18 mouse cellular contexts compared by ENCODE assay signal in genomic region chr9:61491131-61491712, GRCm38 (mm10).
"Had no signal": no experiment of that assay in that cellular context is flagged by ENCODE, and none has a peak within 500 bp of the region (broad histone marks: within the 10 kb centered on the region; RNA-seq: fewer than 3 reads in every experiment).

No protein-coding gene starts in this region.

- H3K9me3 ChIP-seq: kidney, embryonic 15.5 days; limb, embryonic 12.5 days; liver, embryonic 13.5 days; lung, embryonic 15.5 days; megakaryocyte, embryonic 14.5 days; stomach, embryonic 15.5 days had no signal

- H3K27me3 ChIP-seq: stomach, embryonic 15.5 days had no signal

- ATAC-seq: liver, postnatal 0 days had no signal

- H3K4me3 ChIP-seq: kidney, embryonic 15.5 days; limb, embryonic 12.5 days; liver, embryonic 13.5 days; lung, embryonic 15.5 days; megakaryocyte, embryonic 14.5 days; stomach, embryonic 15.5 days had no signal

- H3K4me1 ChIP-seq: kidney, embryonic 15.5 days; limb, embryonic 12.5 days; liver, embryonic 13.5 days; lung, embryonic 15.5 days; megakaryocyte, embryonic 14.5 days; stomach, embryonic 15.5 days had no signal

- H3K36me3 ChIP-seq: kidney, embryonic 15.5 days; limb, embryonic 12.5 days; liver, embryonic 13.5 days; lung, embryonic 15.5 days; stomach, embryonic 15.5 days had no signal

- H3K4me2 ChIP-seq: kidney, embryonic 15.5 days; limb, embryonic 12.5 days; liver, embryonic 13.5 days; lung, embryonic 15.5 days; midbrain, embryonic 11.5 days; stomach, embryonic 15.5 days had no signal

- H3K9ac ChIP-seq: kidney, embryonic 15.5 days; limb, embryonic 12.5 days; liver, embryonic 13.5 days; liver, postnatal 0 days; lung, embryonic 15.5 days; stomach, embryonic 15.5 days had no signal

- DNase-seq: kidney, adult 2 months; kidney, postnatal 14 days; layer of hippocampus, adult 9-11 months; layer of hippocampus, postnatal 36 days; liver; liver, embryonic 13.5 days; liver, postnatal 0 days; lung, postnatal 14 days; right cerebral cortex, postnatal 4 days; spleen, adult 18-20 months; thymus, postnatal 36 days had no signal

- H3K27ac ChIP-seq: kidney, embryonic 15.5 days; limb, embryonic 12.5 days; liver, embryonic 13.5 days; lung, embryonic 15.5 days; macrophage; stomach, embryonic 15.5 days had no signal
